Mouse (Mus musculus) MEL (cell line): Measurements from ENCODE around the gene Hyou1. TPM values are rescaled to one million over a fixed set of nuclear protein-coding genes. Genes with fewer than 3 reads are reported as not detected.
A peak's percentile ranks its signal among the peaks of the same experiment; 100 is the strongest.

Experiments
- DNase-seq: peaks from one replicate; pipeline ENCODE4 v3.0.0; 2011; ENCODE audit warnings: low read depth, low spot score
- H3K27ac ChIP-seq: 2 replicates; pipeline ENCODE4 v1.5.1; 2012; ENCODE audit warnings: low read depth, mild to moderate bottlenecking, control low read depth, low read length, moderate library complexity; ENCODE audit not compliant: control insufficient read depth
- H3K27me3 ChIP-seq, 2 experiments: fragments of 150-350 bp in 1 of 2; sonication (generic) in 1 of 2; 2 replicates each; pipeline ENCODE4 v1.6.1; 2012; ENCODE audit warnings: low read length in 2 of 2, mild to moderate bottlenecking in 2 of 2, improper control_type of control experiment in 1 of 2, moderate library complexity in 1 of 2; ENCODE audit not compliant: insufficient read depth in 2 of 2, control insufficient read depth in 1 of 2
- H3K36me3 ChIP-seq, 2 experiments: 2 replicates each; pipeline ENCODE4 v1.6.1; 2012 to 2014; ENCODE audit warnings: low read length in 2 of 2, improper control_type of control experiment in 1 of 2, inconsistent platforms in 1 of 2, mild to moderate bottlenecking in 1 of 2; ENCODE audit not compliant: insufficient read depth in 2 of 2, control insufficient read depth in 1 of 2
- H3K4me1 ChIP-seq, 2 experiments: fragments of 150-350 bp in 1 of 2; sonication (generic) in 1 of 2; 2 replicates each; pipeline ENCODE4 v1.6.1; 2012; ENCODE audit warnings: low read length in 2 of 2, improper control_type of control experiment in 1 of 2, mild to moderate bottlenecking in 1 of 2; ENCODE audit not compliant: insufficient read depth in 2 of 2, control insufficient read depth in 1 of 2
- H3K4me3 ChIP-seq, 2 experiments: fragments of 150-350 bp in 1 of 2; sonication (generic) in 1 of 2; 2 replicates each; pipeline ENCODE4 v1.5.1; 2012; ENCODE audit warnings: low read depth in 2 of 2, low read length in 2 of 2, mild to moderate bottlenecking in 2 of 2, moderate library complexity in 2 of 2, control low read depth in 1 of 2, improper control_type of control experiment in 1 of 2; ENCODE audit not compliant: control insufficient read depth in 1 of 2, insufficient read depth in 1 of 2
- H3K79me2 ChIP-seq: 2 replicates; pipeline ENCODE4 v1.6.1; 2012; ENCODE audit warnings: mild to moderate bottlenecking, low read length, moderate library complexity; ENCODE audit not compliant: control insufficient read depth, poor library complexity, insufficient read depth
- H3K9ac ChIP-seq: 2 replicates; pipeline ENCODE4 v1.6.1; 2012; ENCODE audit warnings: low read depth, mild to moderate bottlenecking, control low read depth, low read length, moderate library complexity; ENCODE audit not compliant: control insufficient read depth, poor library complexity, severe bottlenecking
- H3K9me3 ChIP-seq: fragments of 150-350 bp; sonication (generic); replicated peaks from 2 replicates; pipeline ENCODE4 v1.6.1; 2012; ENCODE audit warnings: mild to moderate bottlenecking, low read length, improper control_type of control experiment, moderate library complexity; ENCODE audit not compliant: insufficient read depth
- BHLHE40 ChIP-seq: IDR thresholded peaks from 2 replicates; pipeline ENCODE4 v1.6.1; 2012; ENCODE audit warnings: low read depth, mild to moderate bottlenecking, inconsistent platforms, low read length, improper control_type of control experiment, borderline replicate concordance
- ELF1 ChIP-seq: IDR thresholded peaks from 2 replicates; pipeline ENCODE4 v1.6.1; 2014; ENCODE audit warnings: low read depth, mild to moderate bottlenecking, inconsistent platforms, low read length, improper control_type of control experiment, moderate library complexity
- EP300 ChIP-seq, 2 experiments: IDR thresholded peaks; 2 replicates each; pipeline ENCODE4 v1.6.1; 2011; ENCODE audit warnings: improper control_type of control experiment in 2 of 2, low read length in 2 of 2, low read depth in 1 of 2, mild to moderate bottlenecking in 1 of 2
- GABPA ChIP-seq: IDR thresholded peaks from 2 replicates; pipeline ENCODE4 v1.6.1; 2012; ENCODE audit warnings: low read depth, mild to moderate bottlenecking, inconsistent platforms, low read length, improper control_type of control experiment, moderate library complexity
- HCFC1 ChIP-seq: IDR thresholded peaks from 2 replicates; pipeline ENCODE4 v1.6.1; 2012; ENCODE audit warnings: low read depth, mild to moderate bottlenecking, inconsistent platforms, low read length, improper control_type of control experiment, moderate library complexity
- MYC ChIP-seq: IDR thresholded peaks from 2 replicates; pipeline ENCODE4 v1.6.1; 2011; ENCODE audit warnings: low read depth, mild to moderate bottlenecking, low read length, improper control_type of control experiment, moderate library complexity
- NELFE ChIP-seq: IDR thresholded peaks from 2 replicates; pipeline ENCODE4 v1.6.1; 2011; ENCODE audit warnings: low read depth, low read length, improper control_type of control experiment
- POLR2AphosphoS2 ChIP-seq: IDR thresholded peaks from 2 replicates; pipeline ENCODE4 v1.6.1; 2011; ENCODE audit warnings: low read length, improper control_type of control experiment
- SIN3A ChIP-seq: IDR thresholded peaks from 2 replicates; pipeline ENCODE4 v1.6.1; 2012; ENCODE audit warnings: low read length, improper control_type of control experiment, inconsistent platforms
- ZKSCAN1 ChIP-seq: IDR thresholded peaks from 2 replicates; pipeline ENCODE4 v1.6.1; 2012; ENCODE audit warnings: low read depth, mild to moderate bottlenecking, inconsistent platforms, low read length, improper control_type of control experiment, moderate library complexity
- polyA plus RNA-seq, 2 experiments: library from polyadenylated mRNA; stranded (reverse) in 1 of 2; unstranded in 1 of 2; fragments of >175 nt in 1 of 2; fragments of >200 nt in 1 of 2; gene quantifications; 2 replicates each; pipeline versions ENCODE4 v1.2.1 to v1.2.4; 2012; ENCODE audit warnings: low replicate concordance in 2 of 2, low read depth in 1 of 2; ENCODE audit not compliant: insufficient read length in 2 of 2, insufficient read depth in 1 of 2, missing spikeins in 1 of 2
- total RNA-seq: library from RNA; depleted of rRNA; stranded (reverse); fragments of 300-350 nt; gene quantifications from 2 replicates; pipeline ENCODE4 v1.2.3, GENCODE M21; 2012

The Hyou1 gene
- total and polyA plus RNA-seq, 3 experiments = 160 to 186 TPM; not detected in 1

DNA sequence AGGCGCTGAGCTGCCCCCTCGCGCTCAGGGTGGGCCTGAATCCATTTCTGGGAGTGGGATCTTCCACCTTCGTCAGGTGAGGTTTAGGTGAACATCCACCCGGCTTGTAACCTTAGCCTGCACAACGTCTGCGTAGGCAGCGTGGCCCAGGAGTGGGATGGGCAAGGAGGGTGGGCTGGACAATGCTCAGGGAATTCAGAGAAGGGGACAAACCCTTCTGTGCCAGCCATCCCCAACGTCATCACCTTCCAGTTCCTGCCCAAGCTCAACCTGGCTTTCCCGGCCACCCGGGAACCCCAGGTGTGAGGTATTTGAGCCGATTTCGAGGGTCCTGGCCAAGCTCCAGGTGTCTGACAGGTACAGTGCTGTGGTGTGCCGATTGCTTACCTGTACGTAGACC, 572 bp downstream of the Hyou1 start:
- H3K27ac ChIP-seq = peak overlapping the region; percentile 58
- no peaks in the 10 kb centered on the region for H3K9me3 ChIP-seq
- peaks cover 26% of the 10 kb centered on the region for H3K79me2 ChIP-seq
- no peak for DNase-seq
- peak overlapping the region; percentile 81 to 96 for H3K4me3 ChIP-seq
- H3K27me3 ChIP-seq = no peaks in the 10 kb centered on the region
- H3K36me3 ChIP-seq = peaks cover 9 to 10% of the 10 kb centered on the region in 2 experiments
- peak overlapping the region; percentile 94 for H3K9ac ChIP-seq
- TF ChIP-seq SIN3A = peak; percentile 8; the same call in 1 of the 2 replicates
- no peak for TF ChIP-seq GABPA
- TF ChIP-seq BHLHE40 = no peak
- no peak for TF ChIP-seq ELF1
- TF ChIP-seq POLR2AphosphoS2 = no peak
- no peak for TF ChIP-seq HCFC1
- H3K4me1 ChIP-seq = peaks cover 0 to 9% of the 10 kb centered on the region in 2 experiments; a peak in 3 of 4 replicates

DNA sequence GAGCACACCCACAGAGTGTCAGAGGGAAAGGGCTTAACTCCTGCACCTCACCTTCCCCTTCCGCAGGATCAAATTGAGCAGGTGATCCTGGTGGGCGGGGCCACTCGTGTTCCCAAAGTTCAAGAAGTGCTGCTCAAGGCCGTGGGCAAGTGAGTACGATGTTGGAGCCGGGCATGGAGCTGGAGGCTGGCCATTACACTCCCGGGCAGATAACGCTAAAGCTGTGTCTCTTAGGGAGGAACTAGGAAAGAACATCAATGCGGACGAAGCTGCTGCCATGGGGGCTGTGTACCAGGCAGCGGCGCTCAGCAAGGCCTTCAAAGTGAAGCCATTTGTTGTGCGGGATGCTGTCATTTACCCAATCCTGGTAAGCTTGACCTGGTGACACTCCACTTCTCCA, 5.3 kb downstream of the Hyou1 start:
- peaks cover 0 to 5% of the 10 kb centered on the region in 2 experiments; a peak in 3 of 4 replicates for H3K4me1 ChIP-seq
- no peaks in the 10 kb centered on the region for H3K27me3 ChIP-seq
- H3K36me3 ChIP-seq = peaks cover 6 to 19% of the 10 kb centered on the region in 2 experiments
- H3K4me3 ChIP-seq = no peak overlapping the region
- TF ChIP-seq NELFE (no peak), ZKSCAN1 (no peak)
- no peak overlapping the region for H3K9ac ChIP-seq
- no peaks in the 10 kb centered on the region for H3K9me3 ChIP-seq
- H3K27ac ChIP-seq = no peak overlapping the region
- H3K79me2 ChIP-seq = peaks cover 20% of the 10 kb centered on the region
- DNase-seq = no peak

DNA sequence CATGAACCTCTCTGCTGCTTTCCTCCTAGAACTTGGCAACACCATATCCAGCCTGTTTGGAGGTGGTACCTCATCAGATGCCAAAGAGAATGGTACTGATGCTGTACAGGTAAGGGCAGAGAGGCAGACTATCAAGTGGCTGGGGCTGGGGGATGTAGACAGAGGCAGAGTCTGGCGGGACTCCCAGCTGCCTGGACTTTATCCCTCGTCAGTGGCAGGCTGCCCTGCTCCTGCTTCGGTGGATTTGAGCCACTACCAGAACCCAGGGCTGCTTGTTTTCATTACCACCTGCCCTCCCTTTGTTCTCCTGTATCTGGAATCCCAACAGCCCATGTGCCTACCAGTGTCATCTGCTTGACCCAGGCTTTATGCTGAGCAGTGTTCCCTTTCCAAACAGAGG, 7.9 kb downstream of the Hyou1 start:
- DNase-seq = no peak
- TF ChIP-seq MYC = no peak
- no peak for TF ChIP-seq EP300 (IDR thresholded peaks at IDR 0.05; ENCODE audit: low read depth in 1 of 2, low read length in 2 of 2)
- Histone ChIP-seq H3K9ac (no peak overlapping the region), H3K27me3 (no peaks in the 10 kb centered on the region), H3K4me3 (no peak overlapping the region), H3K36me3 (peaks cover 0 to 17% of the 10 kb centered on the region in 2 experiments; a peak in 2 of 4 replicates), H3K9me3 (no peaks in the 10 kb centered on the region), H3K27ac (no peak overlapping the region), H3K4me1 (no peaks in the 10 kb centered on the region), H3K79me2 (no peaks in the 10 kb centered on the region)
